Mouse (Mus musculus) forebrain, embryonic 14.5 days (tissue): ENCODE results near the gene Sqor. TPM values are rescaled to one million over a fixed set of nuclear protein-coding genes. Genes with fewer than 3 reads are reported as not detected.

ENCODE experiments used
- polyA plus RNA-seq: library from polyadenylated mRNA; unstranded; fragments of >200 nt; fragmentation: Nextera tagmentation; extraction: Ambion mirVana; gene quantifications from 2 replicates; pipeline ENCODE4 v1.2.1, GENCODE M21; 2014

Sqor gene
- polyA plus RNA-seq, 1 experiment from 2014 or later: 2.8 TPM

Other genes with a start within 250 kb of the Sqor start
- gene Gatm, start 153.9 kb upstream of the Sqor start, polyA plus RNA-seq: 26.1 and 32.5 TPM in 2 replicates
- gene AA467197, start 128.3 kb upstream of the Sqor start, polyA plus RNA-seq: 0.36 TPM in 1 of 2 replicates, not detected in the other
- gene Slc30a4, start 62.6 kb upstream of the Sqor start, polyA plus RNA-seq: 9.8 and 10.0 TPM in 2 replicates
- gene Bloc1s6, start 26.7 kb upstream of the Sqor start, polyA plus RNA-seq: 76.0 and 79.2 TPM in 2 replicates